Mouse (Mus musculus): ENCODE data around the gene C2cd4a. TPM values are rescaled to one million over a fixed set of nuclear protein-coding genes. Genes with fewer than 3 reads are reported as not detected.

C2cd4a gene
- total RNA-seq (2021), result under 1 TPM in 1 of 2 experiments, not detected in 1; 0.24 TPM

GRCm38 (mm10) chr9:67832046-67832605 is at the start of gene C2cd4a:
Gene C2cd4a (minus strand): TSS chr9:67832330.
- intact Hi-C loops (cut with DNase I), result no loop called here
- DNase-seq (ENCODE audit: extremely low spot score in 1 of 2, low spot score in 2 of 2), result no peak

GRCm38 (mm10) chr9:67878197-67878769 is 46.2 kb upstream of the C2cd4a start:
- DNase-seq (ENCODE audit: extremely low spot score in 1 of 2, low spot score in 2 of 2), result no peak
- intact Hi-C loops (cut with DNase I), result no loop called here

- no peak for DNase-seq (ENCODE audit: extremely low spot score in 1 of 2, low spot score in 2 of 2)
- intact Hi-C loops (cut with DNase I), result no loop called here
Observed at GRCm38 (mm10) chr9:67877081-67877718, 45.1 kb upstream of the C2cd4a start.

GRCm38 (mm10) chr9:67875337-67875736 is 43.2 kb upstream of the C2cd4a start:
- DNase-seq (ENCODE audit: extremely low spot score in 1 of 2, low spot score in 2 of 2), result no peak
- intact Hi-C loops (cut with DNase I), result no loop called here

GRCm38 (mm10) chr9:67874522-67875222 is 42.5 kb upstream of the C2cd4a start:
- no peak for DNase-seq (ENCODE audit: extremely low spot score in 1 of 2, low spot score in 2 of 2)
- intact Hi-C loops (cut with DNase I), result no loop called here

- intact Hi-C loops (cut with DNase I), result no loop called here
- DNase-seq (ENCODE audit: extremely low spot score in 1 of 2, low spot score in 2 of 2), result no peak
Observed at GRCm38 (mm10) chr9:67869691-67870450, 37.7 kb upstream of the C2cd4a start.

- intact Hi-C loops (cut with DNase I), result no loop called here
- DNase-seq (ENCODE audit: extremely low spot score in 1 of 2, low spot score in 2 of 2), result no peak
Observed at GRCm38 (mm10) chr9:67867411-67867810, 35.3 kb upstream of the C2cd4a start.

GRCm38 (mm10) chr9:67865411-67865810 is 33.3 kb upstream of the C2cd4a start:
- intact Hi-C loops (cut with DNase I), result no loop called here
- DNase-seq (ENCODE audit: extremely low spot score in 1 of 2, low spot score in 2 of 2), result no peak

GRCm38 (mm10) chr9:67864011-67864410 is 31.9 kb upstream of the C2cd4a start:
- intact Hi-C loops (cut with DNase I), result no loop called here
- no peak for DNase-seq (ENCODE audit: extremely low spot score in 1 of 2, low spot score in 2 of 2)

- no peak for DNase-seq (ENCODE audit: extremely low spot score in 1 of 2, low spot score in 2 of 2)
- intact Hi-C loops (cut with DNase I), result no loop called here
Observed at GRCm38 (mm10) chr9:67863332-67863731, 31.2 kb upstream of the C2cd4a start.

GRCm38 (mm10) chr9:67860273-67860672 is 28.1 kb upstream of the C2cd4a start:
- DNase-seq (ENCODE audit: extremely low spot score in 1 of 2, low spot score in 2 of 2), result no peak
- intact Hi-C loops (cut with DNase I), result no loop called here

- peak in 1 of 2 experiments; percentile 33 for DNase-seq (ENCODE audit: extremely low spot score in 1 of 2, low spot score in 2 of 2)
- intact Hi-C loops (cut with DNase I), result no loop called here
Observed at GRCm38 (mm10) chr9:67851150-67851549, 19.0 kb upstream of the C2cd4a start.

- intact Hi-C loops (cut with DNase I), result no loop called here
- no peak for DNase-seq (ENCODE audit: extremely low spot score in 1 of 2, low spot score in 2 of 2)
Observed at GRCm38 (mm10) chr9:67849846-67850245, 17.7 kb upstream of the C2cd4a start.

- no peak for DNase-seq (ENCODE audit: extremely low spot score in 1 of 2, low spot score in 2 of 2)
- intact Hi-C loops (cut with DNase I), result no loop called here
Observed at GRCm38 (mm10) chr9:67849397-67849796, 17.3 kb upstream of the C2cd4a start.

- intact Hi-C loops (cut with DNase I), result no loop called here
- DNase-seq (ENCODE audit: extremely low spot score in 1 of 2, low spot score in 2 of 2), result no peak
Observed at GRCm38 (mm10) chr9:67847606-67848005, 15.5 kb upstream of the C2cd4a start.

- no peak for DNase-seq (ENCODE audit: extremely low spot score in 1 of 2, low spot score in 2 of 2)
- intact Hi-C loops (cut with DNase I), result no loop called here
Observed at GRCm38 (mm10) chr9:67846089-67846488, 14.0 kb upstream of the C2cd4a start.

GRCm38 (mm10) chr9:67845648-67846047 is 13.5 kb upstream of the C2cd4a start:
- intact Hi-C loops (cut with DNase I), result no loop called here
- no peak for DNase-seq (ENCODE audit: extremely low spot score in 1 of 2, low spot score in 2 of 2)

GRCm38 (mm10) chr9:67845012-67845411 is 12.9 kb upstream of the C2cd4a start:
- intact Hi-C loops (cut with DNase I), result no loop called here
- no peak for DNase-seq (ENCODE audit: extremely low spot score in 1 of 2, low spot score in 2 of 2)

- DNase-seq (ENCODE audit: extremely low spot score in 1 of 2, low spot score in 2 of 2), result no peak
- intact Hi-C loops (cut with DNase I), result no loop called here
Observed at GRCm38 (mm10) chr9:67842797-67843196, 10.7 kb upstream of the C2cd4a start.

Measured in left cerebral cortex, postnatal 10 days (tissue).